Mouse (Mus musculus) MEL (cell line): ENCODE data around the gene Rsph1. TPM values are rescaled to one million over a fixed set of nuclear protein-coding genes. Genes with fewer than 3 reads are reported as not detected.

Source experiments
- DNase-seq: peaks from one replicate; pipeline ENCODE4 v3.0.0; 2011; ENCODE audit warnings: low read depth, low spot score
- H3K27ac ChIP-seq: 2 replicates; pipeline ENCODE4 v1.5.1; 2012; ENCODE audit warnings: low read depth, mild to moderate bottlenecking, control low read depth, low read length, moderate library complexity; ENCODE audit not compliant: control insufficient read depth
- H3K27me3 ChIP-seq, 2 experiments: fragments of 150-350 bp in 1 of 2; sonication (generic) in 1 of 2; 2 replicates each; pipeline ENCODE4 v1.6.1; 2012; ENCODE audit warnings: low read length in 2 of 2, mild to moderate bottlenecking in 2 of 2, improper control_type of control experiment in 1 of 2, moderate library complexity in 1 of 2; ENCODE audit not compliant: insufficient read depth in 2 of 2, control insufficient read depth in 1 of 2
- H3K36me3 ChIP-seq, 2 experiments: 2 replicates each; pipeline ENCODE4 v1.6.1; 2012 to 2014; ENCODE audit warnings: low read length in 2 of 2, improper control_type of control experiment in 1 of 2, inconsistent platforms in 1 of 2, mild to moderate bottlenecking in 1 of 2; ENCODE audit not compliant: insufficient read depth in 2 of 2, control insufficient read depth in 1 of 2
- H3K4me1 ChIP-seq, 2 experiments: fragments of 150-350 bp in 1 of 2; sonication (generic) in 1 of 2; 2 replicates each; pipeline ENCODE4 v1.6.1; 2012; ENCODE audit warnings: low read length in 2 of 2, improper control_type of control experiment in 1 of 2, mild to moderate bottlenecking in 1 of 2; ENCODE audit not compliant: insufficient read depth in 2 of 2, control insufficient read depth in 1 of 2
- H3K4me3 ChIP-seq, 2 experiments: fragments of 150-350 bp in 1 of 2; sonication (generic) in 1 of 2; 2 replicates each; pipeline ENCODE4 v1.5.1; 2012; ENCODE audit warnings: low read depth in 2 of 2, low read length in 2 of 2, mild to moderate bottlenecking in 2 of 2, moderate library complexity in 2 of 2, control low read depth in 1 of 2, improper control_type of control experiment in 1 of 2; ENCODE audit not compliant: control insufficient read depth in 1 of 2, insufficient read depth in 1 of 2
- H3K79me2 ChIP-seq: 2 replicates; pipeline ENCODE4 v1.6.1; 2012; ENCODE audit warnings: mild to moderate bottlenecking, low read length, moderate library complexity; ENCODE audit not compliant: control insufficient read depth, poor library complexity, insufficient read depth
- H3K9ac ChIP-seq: 2 replicates; pipeline ENCODE4 v1.6.1; 2012; ENCODE audit warnings: low read depth, mild to moderate bottlenecking, control low read depth, low read length, moderate library complexity; ENCODE audit not compliant: control insufficient read depth, poor library complexity, severe bottlenecking
- H3K9me3 ChIP-seq: fragments of 150-350 bp; sonication (generic); replicated peaks from 2 replicates; pipeline ENCODE4 v1.6.1; 2012; ENCODE audit warnings: mild to moderate bottlenecking, low read length, improper control_type of control experiment, moderate library complexity; ENCODE audit not compliant: insufficient read depth
- BHLHE40 ChIP-seq: IDR thresholded peaks from 2 replicates; pipeline ENCODE4 v1.6.1; 2012; ENCODE audit warnings: low read depth, mild to moderate bottlenecking, inconsistent platforms, low read length, improper control_type of control experiment, borderline replicate concordance
- CHD1 ChIP-seq: IDR thresholded peaks from 2 replicates; pipeline ENCODE4 v1.6.1; 2012; ENCODE audit warnings: low read depth, mild to moderate bottlenecking, inconsistent platforms, low read length, improper control_type of control experiment
- CTCF ChIP-seq, 3 experiments: IDR thresholded peaks in 2 of 3; conservative IDR thresholded peaks in 1 of 3; 2 replicates each; pipeline ENCODE4 v1.5.1; 2011 to 2012; ENCODE audit warnings: low read length in 3 of 3, low read depth in 2 of 3, mild to moderate bottlenecking in 2 of 3, improper control_type of control experiment in 1 of 3, inconsistent platforms in 1 of 3, mixed read lengths in 1 of 3, moderate library complexity in 1 of 3; ENCODE audit not compliant: control insufficient read depth in 1 of 3, insufficient read depth in 1 of 3, poor library complexity in 1 of 3, severe bottlenecking in 1 of 3
- E2F4 ChIP-seq: IDR thresholded peaks from 2 replicates; pipeline ENCODE4 v1.6.1; 2011; ENCODE audit warnings: low read depth, low read length, improper control_type of control experiment, borderline replicate concordance
- ELF1 ChIP-seq: IDR thresholded peaks from 2 replicates; pipeline ENCODE4 v1.6.1; 2014; ENCODE audit warnings: low read depth, mild to moderate bottlenecking, inconsistent platforms, low read length, improper control_type of control experiment, moderate library complexity
- EP300 ChIP-seq, 2 experiments: IDR thresholded peaks; 2 replicates each; pipeline ENCODE4 v1.6.1; 2011; ENCODE audit warnings: improper control_type of control experiment in 2 of 2, low read length in 2 of 2, low read depth in 1 of 2, mild to moderate bottlenecking in 1 of 2
- ETS1 ChIP-seq: IDR thresholded peaks from 2 replicates; pipeline ENCODE4 v1.6.1; 2012; ENCODE audit warnings: low read depth, mild to moderate bottlenecking, inconsistent platforms, low read length, improper control_type of control experiment, moderate library complexity
- GATA1 ChIP-seq: IDR thresholded peaks from 2 replicates; pipeline ENCODE4 v1.6.1; 2011; ENCODE audit warnings: low read depth, low read length, improper control_type of control experiment
- JUND ChIP-seq: IDR thresholded peaks from 2 replicates; pipeline ENCODE4 v1.6.1; 2011; ENCODE audit warnings: low read depth, mild to moderate bottlenecking, improper control_type of control experiment, low read length
- KAT2A ChIP-seq: conservative IDR thresholded peaks from 2 replicates; pipeline ENCODE4 v1.6.1; 2012; ENCODE audit warnings: low read depth, low read length, improper control_type of control experiment, inconsistent platforms
- MAZ ChIP-seq: IDR thresholded peaks from 2 replicates; pipeline ENCODE4 v1.6.1; 2012; ENCODE audit warnings: low read depth, mild to moderate bottlenecking, inconsistent platforms, low read length, improper control_type of control experiment
- MEF2A ChIP-seq: IDR thresholded peaks from 2 replicates; pipeline ENCODE4 v1.6.1; 2014; ENCODE audit warnings: low read depth, mild to moderate bottlenecking, inconsistent platforms, low read length, improper control_type of control experiment; ENCODE audit not compliant: poor library complexity, insufficient replicate concordance, severe bottlenecking; ENCODE audit errors: extremely low read depth
- MXI1 ChIP-seq: IDR thresholded peaks from 2 replicates; pipeline ENCODE4 v1.6.1; 2011; ENCODE audit warnings: mild to moderate bottlenecking, low read depth, low read length, improper control_type of control experiment
- MYB ChIP-seq: IDR thresholded peaks from 2 replicates; pipeline ENCODE4 v1.6.1; 2011; ENCODE audit warnings: mild to moderate bottlenecking, low read depth, low read length, improper control_type of control experiment
- MYC ChIP-seq: IDR thresholded peaks from 2 replicates; pipeline ENCODE4 v1.6.1; 2011; ENCODE audit warnings: low read depth, mild to moderate bottlenecking, low read length, improper control_type of control experiment, moderate library complexity
- NELFE ChIP-seq: IDR thresholded peaks from 2 replicates; pipeline ENCODE4 v1.6.1; 2011; ENCODE audit warnings: low read depth, low read length, improper control_type of control experiment
- POLR2A ChIP-seq, 2 experiments: IDR thresholded peaks; 2 replicates each; pipeline ENCODE4 v1.6.1; 2011 to 2012; ENCODE audit warnings: low read length in 2 of 2, mild to moderate bottlenecking in 2 of 2, control low read depth in 1 of 2, improper control_type of control experiment in 1 of 2, low read depth in 1 of 2, moderate library complexity in 1 of 2; ENCODE audit not compliant: control insufficient read depth in 1 of 2, insufficient read depth in 1 of 2, poor library complexity in 1 of 2
- POLR2AphosphoS2 ChIP-seq: IDR thresholded peaks from 2 replicates; pipeline ENCODE4 v1.6.1; 2011; ENCODE audit warnings: low read length, improper control_type of control experiment
- RAD21 ChIP-seq: IDR thresholded peaks from 2 replicates; pipeline ENCODE4 v1.6.1; 2011; ENCODE audit warnings: mild to moderate bottlenecking, low read depth, low read length, improper control_type of control experiment
- RCOR1 ChIP-seq: IDR thresholded peaks from 2 replicates; pipeline ENCODE4 v1.6.1; 2012; ENCODE audit warnings: low read depth, mild to moderate bottlenecking, inconsistent platforms, low read length, improper control_type of control experiment
- SIN3A ChIP-seq: IDR thresholded peaks from 2 replicates; pipeline ENCODE4 v1.6.1; 2012; ENCODE audit warnings: low read length, improper control_type of control experiment, inconsistent platforms
- TAL1 ChIP-seq: IDR thresholded peaks from 2 replicates; pipeline ENCODE4 v1.6.1; 2012; ENCODE audit warnings: mild to moderate bottlenecking, inconsistent platforms, low read length, moderate library complexity, mixed read lengths
- TBP ChIP-seq: IDR thresholded peaks from 2 replicates; pipeline ENCODE4 v1.8.0; 2011; ENCODE audit warnings: low read depth, low read length, improper control_type of control experiment
- TCF12 ChIP-seq: IDR thresholded peaks from 2 replicates; pipeline ENCODE4 v1.6.1; 2014; ENCODE audit warnings: low read depth, mild to moderate bottlenecking, inconsistent platforms, low read length, improper control_type of control experiment, moderate library complexity
- UBTF ChIP-seq: IDR thresholded peaks from 2 replicates; pipeline ENCODE4 v1.6.1; 2012; ENCODE audit warnings: low read depth, mild to moderate bottlenecking, inconsistent platforms, low read length, improper control_type of control experiment, moderate library complexity, borderline replicate concordance; ENCODE audit not compliant: insufficient read depth
- USF1 ChIP-seq: IDR thresholded peaks from 2 replicates; pipeline ENCODE4 v1.6.1; 2014; ENCODE audit warnings: low read depth, mild to moderate bottlenecking, inconsistent platforms, low read length, improper control_type of control experiment, moderate library complexity
- USF2 ChIP-seq, 2 experiments: IDR thresholded peaks; 2 replicates each; pipeline ENCODE4 v1.6.1; 2011 to 2012; ENCODE audit warnings: improper control_type of control experiment in 2 of 2, low read length in 2 of 2, borderline replicate concordance in 1 of 2, inconsistent platforms in 1 of 2, low read depth in 1 of 2, mild to moderate bottlenecking in 1 of 2; ENCODE audit not compliant: insufficient read depth in 1 of 2
- ZC3H11A ChIP-seq: IDR thresholded peaks from 2 replicates; pipeline ENCODE4 v1.6.1; 2012; ENCODE audit warnings: low read depth, mild to moderate bottlenecking, inconsistent platforms, low read length, improper control_type of control experiment
- polyA plus RNA-seq, 2 experiments: library from polyadenylated mRNA; stranded (reverse) in 1 of 2; unstranded in 1 of 2; fragments of >175 nt in 1 of 2; fragments of >200 nt in 1 of 2; gene quantifications; 2 replicates each; pipeline versions ENCODE4 v1.2.1 to v1.2.4; 2012; ENCODE audit warnings: low replicate concordance in 2 of 2, low read depth in 1 of 2; ENCODE audit not compliant: insufficient read length in 2 of 2, insufficient read depth in 1 of 2, missing spikeins in 1 of 2
- total RNA-seq: library from RNA; depleted of rRNA; stranded (reverse); fragments of 300-350 nt; gene quantifications from 2 replicates; pipeline ENCODE4 v1.2.3, GENCODE M21; 2012

Rsph1 gene
- total and polyA plus RNA-seq, 3 experiments = 1.3 to 3.6 TPM; not detected in 1

DNA sequence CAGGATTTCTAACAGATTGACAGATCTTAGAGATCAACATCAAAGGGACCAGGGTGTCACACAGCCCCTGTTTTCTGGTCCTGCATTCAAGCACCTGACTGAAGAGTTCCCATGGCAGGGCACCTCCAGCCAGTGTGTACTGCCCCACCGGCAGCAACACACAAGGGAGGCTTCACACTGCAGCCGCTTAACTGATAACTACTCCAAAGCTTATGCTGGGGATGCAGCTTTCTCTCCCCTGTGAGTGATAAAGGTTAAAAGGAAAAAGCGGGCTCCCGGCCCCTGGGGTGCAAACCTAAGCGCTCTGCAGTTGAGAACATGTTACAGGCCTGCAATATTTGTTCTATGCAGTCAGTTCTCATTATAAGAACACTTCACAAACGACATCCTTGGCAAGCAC is 45.4 kb downstream of the Rsph1 start (continued):
- peak; percentile 89 to 93 for TF ChIP-seq EP300 (IDR thresholded peaks at IDR 0.05; ENCODE audit: low read depth in 1 of 2, low read length in 2 of 2)

DNA sequence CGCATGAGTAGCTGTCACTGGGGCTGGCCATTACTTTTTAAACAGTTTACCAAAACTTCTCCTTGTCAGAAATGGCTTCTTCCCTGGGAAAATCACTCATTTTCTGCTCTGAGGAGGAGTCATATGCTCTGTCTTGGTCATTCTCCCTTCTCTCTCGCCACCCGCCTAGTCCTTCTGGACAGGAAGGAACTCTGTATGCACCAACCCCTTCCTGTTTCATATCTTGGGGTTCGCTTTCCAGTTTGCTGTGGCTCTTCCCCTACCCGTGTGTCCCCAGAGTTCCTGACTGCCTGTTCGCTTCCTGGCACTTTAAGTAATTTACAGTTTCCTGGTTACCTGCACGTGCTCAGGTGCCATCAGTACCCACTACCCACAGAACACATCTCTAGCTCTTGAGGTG is 50.3 kb downstream of the Rsph1 start:
- Histone ChIP-seq H3K9me3 (no peaks in the 10 kb centered on the region), H3K4me1 (peaks cover 18 to 39% of the 10 kb centered on the region in 2 experiments), H3K27ac (no peak overlapping the region)

DNA sequence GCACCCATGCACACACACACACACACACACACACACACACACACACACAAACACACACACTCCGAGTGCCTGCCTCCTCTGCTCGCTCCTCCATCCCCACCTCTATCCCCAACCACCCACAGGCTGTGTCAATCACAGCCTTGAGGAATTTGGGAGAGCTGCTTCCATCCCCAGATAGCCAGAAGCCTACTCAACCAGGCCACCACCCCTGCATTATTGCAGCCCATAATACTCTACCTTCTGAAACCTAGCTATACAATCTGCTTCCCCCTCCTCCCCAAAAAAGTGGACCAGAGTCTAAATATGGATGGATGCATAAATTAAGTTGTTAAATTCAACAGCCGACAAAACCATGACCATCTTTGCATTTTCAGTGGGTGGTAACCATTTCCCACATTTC is 50.8 kb downstream of the Rsph1 start:
- no peak for DNase-seq
- H3K9ac ChIP-seq = no peak overlapping the region
- no peaks in the 10 kb centered on the region for H3K79me2 ChIP-seq
- H3K27ac ChIP-seq = no peak overlapping the region
- H3K9me3 ChIP-seq = no peaks in the 10 kb centered on the region
- peaks cover 16 to 37% of the 10 kb centered on the region in 2 experiments for H3K4me1 ChIP-seq
- H3K27me3 ChIP-seq = no peaks in the 10 kb centered on the region
- no peak overlapping the region for H3K4me3 ChIP-seq
- H3K36me3 ChIP-seq = peaks cover 2 to 35% of the 10 kb centered on the region in 2 experiments; a peak in 3 of 4 replicates
- TF ChIP-seq RAD21 (no peak), POLR2AphosphoS2 (no peak), MYC (no peak), MAZ (no peak), CTCF (IDR thresholded peaks at IDR 0.05 in 2 of 3, conservative IDR thresholded peaks at IDR 0.05 in 1 of 3; ENCODE audit: control insufficient read depth in 1 of 3, insufficient read depth in 1 of 3, low read depth in 2 of 3, low read length in 3 of 3, poor library complexity in 1 of 3, severe bottlenecking in 1 of 3) (no peak), POLR2A (IDR thresholded peaks at IDR 0.05; ENCODE audit: control insufficient read depth in 1 of 2, insufficient read depth in 1 of 2, low read depth in 1 of 2, low read length in 2 of 2, poor library complexity in 1 of 2) (no peak), BHLHE40 (no peak), KAT2A (no peak), CHD1 (no peak), UBTF (no peak), SIN3A (no peak), TAL1 (no peak), USF1 (no peak), EP300 (IDR thresholded peaks at IDR 0.05; ENCODE audit: low read depth in 1 of 2, low read length in 2 of 2) (no peak), ZC3H11A (no peak), TBP (no peak), MXI1 (no peak)

More for the DNA sequence above, 50.3 kb downstream of the Rsph1 start:
- H3K79me2 ChIP-seq = no peaks in the 10 kb centered on the region
- no peaks in the 10 kb centered on the region for H3K27me3 ChIP-seq
- no peak for DNase-seq
- no peak overlapping the region for H3K4me3 ChIP-seq
- no peak for TF ChIP-seq JUND
- TF ChIP-seq ELF1 = no peak
- TF ChIP-seq ETS1 = no peak
- TF ChIP-seq CHD1 = no peak
- TF ChIP-seq TBP = no peak
- TF ChIP-seq MAZ = no peak
- no peak for TF ChIP-seq NELFE
- no peak for TF ChIP-seq TCF12
- no peak for TF ChIP-seq RCOR1
- TF ChIP-seq POLR2AphosphoS2 = no peak
- TF ChIP-seq MEF2A = no peak
- no peak for TF ChIP-seq MYB
- no peak for TF ChIP-seq USF2 (IDR thresholded peaks at IDR 0.05; ENCODE audit: borderline replicate concordance in 1 of 2, insufficient read depth in 1 of 2, low read depth in 1 of 2, low read length in 2 of 2)
- TF ChIP-seq E2F4 = no peak
- TF ChIP-seq UBTF = no peak
- no peak for TF ChIP-seq GATA1
- no peak overlapping the region for H3K9ac ChIP-seq
- H3K36me3 ChIP-seq = peaks cover 2 to 36% of the 10 kb centered on the region in 2 experiments; a peak in 3 of 4 replicates
